Mouse (Mus musculus) adrenal gland, postnatal 10 days (tissue): Measurements from ENCODE around the gene Prmt8. TPM values are rescaled to one million over a fixed set of nuclear protein-coding genes. Genes with fewer than 3 reads are reported as not detected.

Experiments used
- DNase-seq: peaks from one replicate; pipeline ENCODE4 v3.0.0; 2021; ENCODE audit warnings: mixed read lengths
- microRNA-seq: library from miRNA; unstranded; fragments of <30 nt; microRNA quantifications from one replicate; pipeline ENCODE4 v1.2.0, GENCODE M21; 2021
- total RNA-seq, 2 experiments: library from RNA; stranded (reverse); gene quantifications; 2 replicates each; pipeline ENCODE4 v1.2.3; 2021

The Prmt8 gene
- total RNA-seq, 2 experiments from 2014 or later = 0.12 to 0.15 TPM

DNA sequence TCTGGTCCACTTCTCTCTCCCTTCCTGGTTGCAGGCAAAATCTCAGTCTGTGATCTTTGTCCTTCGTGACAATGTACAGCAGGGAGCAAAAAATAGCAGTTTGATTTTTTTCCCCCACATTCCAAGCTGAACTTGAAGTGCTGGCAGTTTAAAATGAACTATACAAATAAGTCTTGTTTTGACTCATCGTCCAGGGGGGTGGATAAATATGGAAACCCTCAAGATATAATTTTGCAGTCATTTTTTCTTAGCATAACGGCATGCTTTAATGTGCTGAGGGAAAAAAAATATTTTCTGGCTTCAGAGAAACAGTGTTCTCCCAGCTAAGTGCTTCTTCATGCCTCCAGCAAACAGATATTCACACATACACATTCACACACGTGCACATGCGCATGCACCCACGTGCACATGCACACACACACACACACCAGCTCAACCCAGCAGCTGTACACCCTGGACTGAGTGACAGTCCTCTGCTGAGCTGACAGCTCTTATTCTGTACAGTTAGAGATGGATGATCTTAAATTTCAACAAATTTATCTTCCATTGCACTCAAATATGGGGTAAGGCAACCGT lies 107.5 kb downstream of the Prmt8 start:
- no peak for DNase-seq

DNA sequence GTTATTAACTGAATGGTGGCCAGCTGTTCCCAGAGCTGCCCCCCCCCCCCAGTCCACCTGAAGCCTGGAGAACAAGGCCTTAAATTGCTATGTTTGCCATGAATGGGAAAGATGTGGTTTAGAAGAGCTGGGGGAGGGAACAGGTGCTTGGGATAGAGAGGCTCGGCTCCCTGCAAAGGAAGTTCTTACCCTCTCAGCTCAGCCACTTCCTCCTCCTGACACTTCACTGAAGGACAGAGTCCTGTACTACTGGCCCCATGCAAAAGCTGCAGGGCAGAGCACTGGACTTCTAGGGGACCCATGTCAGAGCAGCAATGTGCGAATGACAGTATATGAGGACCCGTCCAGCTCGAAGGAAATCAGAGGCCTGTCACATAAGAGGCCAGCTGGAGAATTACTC lies 109.3 kb downstream of the Prmt8 start:
- DNase-seq = no peak

DNA sequence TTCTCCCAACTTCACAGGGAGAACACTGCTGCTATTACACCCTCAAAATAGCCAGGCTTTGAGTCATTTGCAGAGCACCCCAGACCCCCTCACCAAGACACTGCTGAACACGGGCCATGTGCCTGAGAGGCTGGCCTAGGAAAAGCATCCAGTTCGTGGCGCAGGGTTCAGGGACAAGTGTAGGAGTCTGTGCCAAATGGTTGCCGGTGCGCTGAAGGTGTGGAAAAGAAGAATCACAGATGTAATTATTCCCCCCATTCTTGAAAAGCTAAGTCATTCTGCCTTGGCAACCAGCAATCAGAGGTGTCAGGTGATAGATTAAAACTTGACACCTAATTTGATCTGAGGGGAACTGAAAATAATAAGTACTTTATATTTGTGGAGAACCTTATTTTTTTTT lies 109.8 kb downstream of the Prmt8 start:
- DNase-seq = no peak

DNA sequence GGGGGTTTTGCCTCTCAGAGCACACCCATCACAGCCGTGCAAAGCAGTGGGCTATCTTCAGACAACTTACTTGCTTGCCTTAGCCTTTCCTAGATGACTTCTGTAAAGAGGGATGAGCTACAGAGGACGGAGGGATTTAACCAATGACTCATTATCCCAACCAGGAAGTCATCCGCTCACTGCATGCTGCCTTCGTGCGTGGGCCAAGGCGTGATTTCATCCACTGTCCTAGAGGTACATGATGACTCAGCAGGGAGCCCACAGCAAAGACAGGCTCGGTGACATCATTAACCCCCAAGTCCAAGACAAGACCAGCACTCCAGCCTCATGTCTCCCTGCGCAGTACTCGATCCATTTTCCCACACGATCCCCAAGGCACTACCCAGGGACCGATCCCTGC lies 112.1 kb downstream of the Prmt8 start:
- DNase-seq = no peak

DNA sequence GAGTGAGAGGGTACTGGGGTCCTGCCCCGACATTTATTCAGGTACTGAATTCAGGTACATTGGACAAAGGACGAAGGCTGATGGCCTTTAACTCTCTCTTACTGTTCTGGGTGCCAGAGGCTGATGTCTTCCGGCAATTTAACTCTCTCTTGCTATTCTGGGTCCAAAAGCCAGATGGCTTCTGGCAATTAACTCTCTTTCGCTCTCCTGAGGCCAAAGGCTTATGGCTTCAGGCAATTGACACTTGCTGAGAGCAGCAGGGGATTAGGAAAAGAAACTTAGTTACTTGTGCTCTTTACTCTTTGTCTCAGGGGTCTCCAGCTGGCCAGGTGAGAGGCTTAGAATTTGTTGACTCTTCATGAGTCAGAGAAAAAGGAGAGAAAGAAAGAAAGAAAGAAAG lies 113.3 kb downstream of the Prmt8 start:
- no peak for DNase-seq

DNA sequence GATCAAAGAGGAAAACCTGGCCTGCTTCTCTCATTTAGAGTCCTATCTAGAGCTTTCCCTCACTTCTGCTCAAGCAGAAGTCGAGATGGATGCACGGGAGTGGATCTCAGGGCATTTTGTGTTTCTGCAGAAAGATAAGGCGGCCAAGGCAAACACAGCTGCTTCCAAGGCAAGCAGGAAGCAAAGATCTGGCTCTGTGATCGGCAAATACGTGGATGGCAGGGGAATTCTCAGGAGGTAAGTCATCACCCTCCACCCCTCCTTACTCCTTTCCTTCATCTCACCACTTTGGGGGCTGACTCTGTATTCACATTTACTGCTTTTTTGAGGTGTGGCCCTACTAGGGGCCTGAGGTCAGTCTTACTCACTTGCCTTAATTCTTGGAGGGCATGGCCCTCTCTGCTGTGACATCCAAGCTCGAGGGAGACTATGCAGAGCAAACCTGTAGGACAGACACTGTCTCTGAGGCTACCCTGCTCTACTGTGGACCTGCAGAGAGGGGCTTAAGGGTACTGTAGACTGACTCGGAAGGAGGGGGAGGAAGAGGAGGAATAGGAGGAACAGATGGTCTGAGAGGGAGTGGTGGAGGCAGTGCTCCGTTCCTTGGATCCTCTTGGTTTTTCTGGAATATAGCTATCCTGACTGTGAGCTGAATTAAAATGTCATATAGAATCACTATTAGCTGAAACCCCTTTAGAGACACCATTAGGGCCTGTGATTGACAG lies 128.0 kb downstream of the Prmt8 start:
- DNase-seq = no peak

Small RNA genes within 50 kb of the gene (microRNA-seq; reads per million reads assigned to microRNA genes)
- not detected for gene Mir7233

Other genes with a start within 250 kb of the Prmt8 start
- 1 to 10 TPM; 1.7 to 3.2 TPM for gene Cracr2a, start 208.1 kb downstream of the Prmt8 start, total RNA-seq
- gene Tspan11, start 118.1 kb upstream of the Prmt8 start, total RNA-seq = 1 to 10 TPM; 4.1 to 5.0 TPM